24 mouse cellular contexts compared by ENCODE assay signal in genomic region chr6:55536469-55536868, GRCm38 (mm10).
"Had no signal": no experiment of that assay in that cellular context is flagged by ENCODE, and none has a peak within 500 bp of the region (broad histone marks: within the 10 kb centered on the region; RNA-seq: fewer than 3 reads in every experiment).

No protein-coding gene starts in this region.

- H3K9me3 ChIP-seq: kidney, embryonic 15.5 days; limb, embryonic 10.5 days; liver, embryonic 12.5 days; liver, embryonic 15.5 days; lung, embryonic 15.5 days; midbrain, embryonic 12.5 days; midbrain, embryonic 15.5 days; neural tube, embryonic 12.5 days; neural tube, embryonic 15.5 days; stomach, embryonic 15.5 days had no signal

- ATAC-seq: liver, embryonic 12.5 days; midbrain, embryonic 15.5 days had no signal

- H3K27ac ChIP-seq: kidney, embryonic 15.5 days; limb, embryonic 10.5 days; limb, embryonic 13.5 days; liver, embryonic 12.5 days; liver, embryonic 15.5 days; lung, embryonic 15.5 days; midbrain, embryonic 12.5 days; midbrain, embryonic 15.5 days; neural tube, embryonic 12.5 days; neural tube, embryonic 15.5 days; stomach, embryonic 15.5 days had no signal

- H3K4me3 ChIP-seq: kidney, embryonic 15.5 days; limb, embryonic 10.5 days; limb, embryonic 13.5 days; liver, embryonic 12.5 days; liver, embryonic 15.5 days; lung, embryonic 15.5 days; midbrain, embryonic 12.5 days; midbrain, embryonic 15.5 days; neural tube, embryonic 12.5 days; neural tube, embryonic 15.5 days; stomach, embryonic 15.5 days had no signal

- DNase-seq: kidney, adult 11 months; kidney, adult 8-10 months; kidney, postnatal 10 days; kidney, postnatal 4 days; liver; lung, adult 18-20 months; lung, postnatal 10 days; lung, postnatal 36 days; right cerebral cortex, adult 18-20 months; right cerebral cortex, postnatal 25 days; spleen, adult 18-20 months; thymus, adult 18-20 months; thymus, postnatal 36 days had no signal

- H3K36me3 ChIP-seq: kidney, embryonic 15.5 days; limb, embryonic 10.5 days; limb, embryonic 13.5 days; liver, embryonic 12.5 days; liver, embryonic 15.5 days; lung, embryonic 15.5 days; midbrain, embryonic 12.5 days; midbrain, embryonic 15.5 days; neural tube, embryonic 12.5 days; neural tube, embryonic 15.5 days; stomach, embryonic 15.5 days had no signal

- H3K4me1 ChIP-seq: kidney, embryonic 15.5 days; limb, embryonic 10.5 days; limb, embryonic 13.5 days; liver, embryonic 12.5 days; liver, embryonic 15.5 days; lung, embryonic 15.5 days; neural tube, embryonic 12.5 days; stomach, embryonic 15.5 days had no signal

- H3K27me3 ChIP-seq: kidney, embryonic 15.5 days; liver, embryonic 12.5 days; liver, embryonic 15.5 days; lung, embryonic 15.5 days; midbrain, embryonic 12.5 days; midbrain, embryonic 15.5 days; neural tube, embryonic 12.5 days; neural tube, embryonic 15.5 days; stomach, embryonic 15.5 days had no signal
